Mouse (Mus musculus) kidney, embryonic 14.5 days (tissue): ENCODE results near the gene Lgals3. TPM values are rescaled to one million over a fixed set of nuclear protein-coding genes. Genes with fewer than 3 reads are reported as not detected.

Source experiments
- ATAC-seq: fragments of 200-750 bp; cut with Nextera tagmentation; 2 replicates; pipeline ENCODE4 v1.8.0; 2017; ENCODE audit warnings: moderate number of reproducible peaks, mild to moderate bottlenecking, moderate TSS enrichment, moderate library complexity; ENCODE audit not compliant: low FRiP score, low TSS enrichment
- H3K27ac ChIP-seq: fragments of 300-500 bp; sonication (generic); 2 replicates; pipeline ENCODE4 v1.5.1; 2014; ENCODE audit warnings: low read depth, mild to moderate bottlenecking, low read length, moderate library complexity, mixed read lengths
- H3K27me3 ChIP-seq: fragments of 300-500 bp; sonication (generic); 2 replicates; pipeline ENCODE4 v1.6.1; 2014; ENCODE audit warnings: mild to moderate bottlenecking, low read length; ENCODE audit not compliant: control insufficient read depth, insufficient read depth
- H3K36me3 ChIP-seq: fragments of 300-500 bp; sonication (generic); 2 replicates; pipeline ENCODE4 v1.6.1; 2014; ENCODE audit warnings: low read length, mixed read lengths; ENCODE audit not compliant: control insufficient read depth, insufficient read depth
- H3K4me1 ChIP-seq: fragments of 300-500 bp; sonication (generic); 2 replicates; pipeline ENCODE4 v1.6.1; 2014; ENCODE audit warnings: low read length, mixed read lengths; ENCODE audit not compliant: control insufficient read depth, insufficient read depth
- H3K4me2 ChIP-seq: fragments of 300-500 bp; sonication (generic); replicated peaks from 2 replicates; pipeline ENCODE4 v1.6.1; 2014; ENCODE audit warnings: low read depth, mild to moderate bottlenecking, low read length
- H3K4me3 ChIP-seq: fragments of 300-500 bp; sonication (generic); 2 replicates; pipeline ENCODE4 v1.5.1; 2014; ENCODE audit warnings: mild to moderate bottlenecking, low read length
- H3K9ac ChIP-seq: fragments of 300-500 bp; sonication (generic); 2 replicates; pipeline ENCODE4 v1.6.1; 2014; ENCODE audit warnings: low read depth, mild to moderate bottlenecking, low read length, moderate library complexity
- H3K9me3 ChIP-seq: fragments of 300-500 bp; sonication (generic); 2 replicates; pipeline ENCODE4 v1.6.1; 2016; ENCODE audit warnings: low read length; ENCODE audit not compliant: control insufficient read depth
- WGBS: fragments of 180-500 bp; shearing (Covaris S2); extraction: QIAGEN DNeasy Blood & Tissue Kit; methylation state at CpG from one replicate; pipeline ENCODE4 v1.1.7; 2014; 5-methylcytosine and 5-hydroxymethylcytosine counted together
- polyA plus RNA-seq: library from polyadenylated mRNA; unstranded; fragments of >200 nt; fragmentation: Nextera tagmentation; extraction: Ambion mirVana; gene quantifications from 2 replicates; pipeline ENCODE4 v1.2.1, GENCODE M21; 2014

The Lgals3 gene
- polyA plus RNA-seq, 1 experiment from 2014 or later, result 11.2 TPM

GRCm38 (mm10) chr14:47422466-47422865 lies 54.9 kb downstream of the Lgals3 start:
- no peaks in the 10 kb centered on the region for H3K27me3 ChIP-seq
- no peak overlapping the region for H3K9ac ChIP-seq
- no peak overlapping the region for H3K4me2 ChIP-seq
- 54% methylated on average over 4 of the region's 4 CpGs for WGBS
- no peak for ATAC-seq
- H3K27ac ChIP-seq, result no peak overlapping the region
- peaks cover 2% of the 10 kb centered on the region; the same call in 1 of the 2 replicates for H3K4me1 ChIP-seq
- no peaks in the 10 kb centered on the region for H3K36me3 ChIP-seq
- H3K9me3 ChIP-seq, result no peaks in the 10 kb centered on the region
- H3K4me3 ChIP-seq, result no peak overlapping the region

GRCm38 (mm10) chr14:47432987-47433386 lies 65.4 kb downstream of the Lgals3 start:
- H3K36me3 ChIP-seq, result no peaks in the 10 kb centered on the region
- no peak overlapping the region for H3K4me2 ChIP-seq
- no peak for ATAC-seq
- H3K27me3 ChIP-seq, result no peaks in the 10 kb centered on the region
- H3K9me3 ChIP-seq, result no peaks in the 10 kb centered on the region
- H3K4me3 ChIP-seq, result no peak overlapping the region
- no peak overlapping the region for H3K9ac ChIP-seq
- H3K4me1 ChIP-seq, result no peaks in the 10 kb centered on the region
- no peak overlapping the region for H3K27ac ChIP-seq

Other genes starting within 250 kb of the Lgals3 start
- 1.4 and 2.2 TPM in 2 replicates for gene Gch1, start 178.3 kb upstream of the Lgals3 start, polyA plus RNA-seq
- 26.0 and 44.3 TPM in 2 replicates for gene Wdhd1, start 90.9 kb upstream of the Lgals3 start, polyA plus RNA-seq
- 5.7 and 7.0 TPM in 2 replicates for gene Socs4, start 90.8 kb upstream of the Lgals3 start, polyA plus RNA-seq
- 57.5 and 104 TPM in 2 replicates for gene Mapk1ip1l, start 69.5 kb upstream of the Lgals3 start, polyA plus RNA-seq
- gene Dlgap5, start 50.7 kb downstream of the Lgals3 start, polyA plus RNA-seq, result 46.8 and 63.8 TPM in 2 replicates
- 13.8 and 25.8 TPM in 2 replicates for gene Fbxo34, start 82.7 kb downstream of the Lgals3 start, polyA plus RNA-seq
- gene Atg14, start 202.9 kb downstream of the Lgals3 start, polyA plus RNA-seq, result 9.2 and 16.9 TPM in 2 replicates